Mouse (Mus musculus): Measurements from ENCODE around the gene Gm20696. TPM values are rescaled to one million over a fixed set of nuclear protein-coding genes. Genes with fewer than 3 reads are reported as not detected.

The Gm20696 gene
- polyA plus RNA-seq, 1 experiment from 2014 or later, result 6.0 TPM

- Histone ChIP-seq H3K4me3 (ENCODE audit: low read depth, low read length) (no peak overlapping the region), H3K9me3 (ENCODE audit: control insufficient read depth, low read length) (no peaks in the 10 kb centered on the region), H3K27ac (ENCODE audit: low read depth, low read length) (no peak overlapping the region), H3K4me1 (replicated peaks; ENCODE audit: control insufficient read depth, insufficient read depth, low read length) (no peaks in the 10 kb centered on the region), H3K36me3 (ENCODE audit: control insufficient read depth, insufficient read depth, low read length) (no peaks in the 10 kb centered on the region), H3K9ac (ENCODE audit: low read depth, low read length) (no peak overlapping the region), H3K4me2 (replicated peaks; ENCODE audit: low read depth, low read length) (no peak overlapping the region), H3K27me3 (ENCODE audit: control insufficient read depth, insufficient read depth, low read length) (no peaks in the 10 kb centered on the region)
- WGBS, result 91% methylated on average over 2 of the region's 2 CpGs
- ATAC-seq (ENCODE audit: low FRiP score) (no peak), DNase-seq (ENCODE audit: low spot score) (no peak)
Observed at GRCm38 (mm10) chr6:99385059-99385604, 281.5 kb downstream of the Gm20696 start.

- ATAC-seq (ENCODE audit: low FRiP score), result no peak
- DNase-seq (ENCODE audit: low spot score), result no peak
Observed at GRCm38 (mm10) chr6:99383846-99384472, 282.6 kb downstream of the Gm20696 start.

GRCm38 (mm10) chr6:99380146-99380545 is 286.5 kb downstream of the Gm20696 start:
- Histone ChIP-seq H3K4me3 (ENCODE audit: low read depth, low read length) (no peak overlapping the region), H3K9me3 (ENCODE audit: control insufficient read depth, low read length) (no peaks in the 10 kb centered on the region), H3K4me1 (replicated peaks; ENCODE audit: control insufficient read depth, insufficient read depth, low read length) (peaks cover 2% of the 10 kb centered on the region; the same call in 1 of the 2 replicates), H3K27me3 (ENCODE audit: control insufficient read depth, insufficient read depth, low read length) (no peaks in the 10 kb centered on the region), H3K4me2 (replicated peaks; ENCODE audit: low read depth, low read length) (no peak overlapping the region), H3K27ac (ENCODE audit: low read depth, low read length) (no peak overlapping the region), H3K36me3 (ENCODE audit: control insufficient read depth, insufficient read depth, low read length) (no peaks in the 10 kb centered on the region), H3K9ac (ENCODE audit: low read depth, low read length) (no peak overlapping the region)
- no peak for ATAC-seq (ENCODE audit: low FRiP score)
- no peak for DNase-seq (ENCODE audit: low spot score)
- WGBS, result 96% methylated on average over 5 of the region's 5 CpGs

More at GRCm38 (mm10) chr6:99383846-99384472, 282.6 kb downstream of the Gm20696 start:
- Histone ChIP-seq H3K27ac (ENCODE audit: low read depth, low read length) (no peak overlapping the region), H3K36me3 (ENCODE audit: control insufficient read depth, insufficient read depth, low read length) (no peaks in the 10 kb centered on the region), H3K9me3 (ENCODE audit: control insufficient read depth, low read length) (no peaks in the 10 kb centered on the region), H3K4me3 (ENCODE audit: low read depth, low read length) (no peak overlapping the region), H3K27me3 (ENCODE audit: control insufficient read depth, insufficient read depth, low read length) (no peaks in the 10 kb centered on the region), H3K9ac (ENCODE audit: low read depth, low read length) (no peak overlapping the region), H3K4me2 (replicated peaks; ENCODE audit: low read depth, low read length) (no peak overlapping the region), H3K4me1 (replicated peaks; ENCODE audit: control insufficient read depth, insufficient read depth, low read length) (no peaks in the 10 kb centered on the region)
- 80% methylated on average over 4 of the region's 4 CpGs for WGBS

- no peak overlapping the region for H3K4me3 ChIP-seq (ENCODE audit: low read depth, low read length)
- no peak for ATAC-seq (ENCODE audit: low FRiP score)
- DNase-seq (ENCODE audit: low spot score), result no peak
- 65% methylated on average over 7 of the region's 7 CpGs for whole genome bisulfite sequencing
- no peaks in the 10 kb centered on the region for H3K9me3 ChIP-seq (ENCODE audit: control insufficient read depth, low read length)
- H3K4me1 ChIP-seq (replicated peaks; ENCODE audit: control insufficient read depth, insufficient read depth, low read length), result peaks cover 2% of the 10 kb centered on the region; the same call in 1 of the 2 replicates
- H3K36me3 ChIP-seq (ENCODE audit: control insufficient read depth, insufficient read depth, low read length), result no peaks in the 10 kb centered on the region
- no peak overlapping the region for H3K27ac ChIP-seq (ENCODE audit: low read depth, low read length)
- H3K4me2 ChIP-seq (replicated peaks; ENCODE audit: low read depth, low read length), result no peak overlapping the region
- no peaks in the 10 kb centered on the region for H3K27me3 ChIP-seq (ENCODE audit: control insufficient read depth, insufficient read depth, low read length)
- no peak overlapping the region for H3K9ac ChIP-seq (ENCODE audit: low read depth, low read length)
Observed at GRCm38 (mm10) chr6:99378997-99379710, 287.4 kb downstream of the Gm20696 start.

- peaks cover 2% of the 10 kb centered on the region; the same call in 1 of the 2 replicates for H3K4me1 ChIP-seq (replicated peaks; ENCODE audit: control insufficient read depth, insufficient read depth, low read length)
- ATAC-seq (ENCODE audit: low FRiP score) (no peak), DNase-seq (ENCODE audit: low spot score) (no peak)
- 83% methylated on average over 4 of the region's 4 CpGs for WGBS
- no peak overlapping the region for H3K4me2 ChIP-seq (replicated peaks; ENCODE audit: low read depth, low read length)
- no peak overlapping the region for H3K27ac ChIP-seq (ENCODE audit: low read depth, low read length)
- no peaks in the 10 kb centered on the region for H3K27me3 ChIP-seq (ENCODE audit: control insufficient read depth, insufficient read depth, low read length)
- no peak overlapping the region for H3K9ac ChIP-seq (ENCODE audit: low read depth, low read length)
- H3K4me3 ChIP-seq (ENCODE audit: low read depth, low read length), result no peak overlapping the region
- H3K36me3 ChIP-seq (ENCODE audit: control insufficient read depth, insufficient read depth, low read length), result no peaks in the 10 kb centered on the region
- H3K9me3 ChIP-seq (ENCODE audit: control insufficient read depth, low read length), result no peaks in the 10 kb centered on the region
Observed at GRCm38 (mm10) chr6:99377716-99378115, 288.9 kb downstream of the Gm20696 start.

GRCm38 (mm10) chr6:99377131-99377530 is 289.5 kb downstream of the Gm20696 start:
- DNase-seq (ENCODE audit: low spot score) (no peak), ATAC-seq (ENCODE audit: low FRiP score) (no peak)
- Histone ChIP-seq H3K27me3 (ENCODE audit: control insufficient read depth, insufficient read depth, low read length) (no peaks in the 10 kb centered on the region), H3K4me2 (replicated peaks; ENCODE audit: low read depth, low read length) (no peak overlapping the region), H3K36me3 (ENCODE audit: control insufficient read depth, insufficient read depth, low read length) (no peaks in the 10 kb centered on the region), H3K27ac (ENCODE audit: low read depth, low read length) (no peak overlapping the region), H3K9me3 (ENCODE audit: control insufficient read depth, low read length) (no peaks in the 10 kb centered on the region), H3K9ac (ENCODE audit: low read depth, low read length) (no peak overlapping the region), H3K4me1 (replicated peaks; ENCODE audit: control insufficient read depth, insufficient read depth, low read length) (peaks cover 2% of the 10 kb centered on the region; the same call in 1 of the 2 replicates), H3K4me3 (ENCODE audit: low read depth, low read length) (no peak overlapping the region)
- WGBS, result 61% methylated on average over 2 of the region's 2 CpGs

GRCm38 (mm10) chr6:99376721-99377120 is 289.9 kb downstream of the Gm20696 start:
- Histone ChIP-seq H3K4me3 (ENCODE audit: low read depth, low read length) (no peak overlapping the region), H3K9ac (ENCODE audit: low read depth, low read length) (no peak overlapping the region), H3K36me3 (ENCODE audit: control insufficient read depth, insufficient read depth, low read length) (no peaks in the 10 kb centered on the region), H3K4me1 (replicated peaks; ENCODE audit: control insufficient read depth, insufficient read depth, low read length) (peaks cover 2% of the 10 kb centered on the region; the same call in 1 of the 2 replicates), H3K4me2 (replicated peaks; ENCODE audit: low read depth, low read length) (no peak overlapping the region), H3K27me3 (ENCODE audit: control insufficient read depth, insufficient read depth, low read length) (no peaks in the 10 kb centered on the region), H3K27ac (ENCODE audit: low read depth, low read length) (no peak overlapping the region), H3K9me3 (ENCODE audit: control insufficient read depth, low read length) (no peaks in the 10 kb centered on the region)
- ATAC-seq (ENCODE audit: low FRiP score), result no peak
- DNase-seq (ENCODE audit: low spot score), result no peak
- WGBS, result 87% methylated on average over 8 of the region's 8 CpGs

GRCm38 (mm10) chr6:99375865-99376264 is 290.7 kb downstream of the Gm20696 start:
- H3K9me3 ChIP-seq (ENCODE audit: control insufficient read depth, low read length), result no peaks in the 10 kb centered on the region
- H3K27ac ChIP-seq (ENCODE audit: low read depth, low read length), result no peak overlapping the region
- H3K27me3 ChIP-seq (ENCODE audit: control insufficient read depth, insufficient read depth, low read length), result no peaks in the 10 kb centered on the region
- no peak overlapping the region for H3K9ac ChIP-seq (ENCODE audit: low read depth, low read length)
- H3K4me2 ChIP-seq (replicated peaks; ENCODE audit: low read depth, low read length), result no peak overlapping the region
- ATAC-seq (ENCODE audit: low FRiP score), result no peak
- H3K36me3 ChIP-seq (ENCODE audit: control insufficient read depth, insufficient read depth, low read length), result no peaks in the 10 kb centered on the region
- H3K4me3 ChIP-seq (ENCODE audit: low read depth, low read length), result no peak overlapping the region
- no peak for DNase-seq (ENCODE audit: low spot score)
- 64% methylated on average over 6 of the region's 6 CpGs for WGBS
- H3K4me1 ChIP-seq (replicated peaks; ENCODE audit: control insufficient read depth, insufficient read depth, low read length), result peaks cover 2% of the 10 kb centered on the region; the same call in 1 of the 2 replicates
